Mouse (Mus musculus): ENCODE data around the gene Olfr1248. TPM values are rescaled to one million over a fixed set of nuclear protein-coding genes. Genes with fewer than 3 reads are reported as not detected.

Olfr1248 gene
- polyA plus RNA-seq (2012; rRNA removed; ENCODE audit: low replicate concordance), result not detected in 2 replicates

DNA sequence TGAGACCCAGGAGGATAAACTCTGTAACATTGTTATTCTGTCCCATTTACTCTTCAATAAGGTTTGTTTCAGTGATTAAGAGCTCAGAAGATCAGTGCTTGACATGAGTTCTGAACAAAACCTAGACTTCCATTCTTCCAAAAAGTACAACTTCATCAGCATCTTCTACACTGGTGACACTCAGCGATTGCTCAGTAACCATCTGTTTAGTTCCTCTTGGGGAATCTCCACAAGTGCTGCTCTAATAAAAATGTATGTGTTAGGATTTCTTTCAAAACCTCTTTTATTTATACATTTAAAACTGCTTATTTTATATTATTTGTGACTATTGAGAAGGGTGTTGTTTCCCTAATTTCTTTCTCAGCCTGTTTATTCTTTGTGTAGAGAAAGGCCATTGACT, at the start of gene Olfr1248:
TSS of gene Olfr1248 (minus strand) at position 101 of the 400 bp plus-strand sequence.

GRCm38 (mm10) chr2:89661367-89661766, 43.3 kb upstream of the Olfr1248 start, which contains the start of gene Olfr1250:
Olfr1250 (minus strand) TSS chr2:89661467.

DNA sequence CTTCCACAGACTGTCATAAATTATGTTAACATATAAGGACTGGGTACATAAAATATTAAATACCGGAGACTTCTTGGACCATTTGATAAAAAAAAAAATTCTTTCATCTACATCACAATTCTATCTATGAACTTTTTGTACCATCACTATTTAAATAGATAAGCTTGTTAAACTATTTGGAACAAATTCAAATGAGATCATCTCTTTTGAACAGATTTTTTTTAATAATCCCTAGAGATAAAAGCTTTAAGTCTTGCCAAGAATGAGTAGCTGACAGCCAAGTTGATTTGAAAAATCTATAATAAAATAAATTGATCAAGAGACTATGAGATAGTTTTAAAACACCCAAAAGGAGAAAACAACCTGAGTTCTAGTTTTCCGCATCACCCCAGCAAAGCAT, 16.8 kb upstream of the Olfr1248 start, which contains the start of gene Olfr1249:
TSS of gene Olfr1249 (minus strand) at position 101 of the 400 bp plus-strand sequence.

DNA sequence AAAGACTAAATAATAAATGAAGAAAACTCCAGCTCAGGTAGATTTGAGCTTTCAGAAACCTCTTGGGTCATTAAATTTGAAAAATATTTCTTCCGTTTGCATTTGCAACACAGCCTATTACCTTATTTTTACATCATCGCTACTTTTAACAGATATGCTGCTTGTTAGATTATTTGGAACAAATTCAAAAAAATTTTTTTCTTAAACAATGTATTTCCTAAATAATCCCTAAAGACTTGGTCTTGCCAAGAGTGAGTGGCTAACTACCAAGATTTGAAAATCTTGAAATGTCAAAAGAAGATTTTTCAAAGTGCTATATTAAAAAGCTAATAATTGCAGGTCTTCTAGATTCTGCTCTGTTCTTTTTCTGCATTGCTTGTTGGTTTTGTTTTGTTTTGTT, 4.0 kb downstream of the Olfr1248 start, which contains the start of gene Olfr1247:
TSS of gene Olfr1247 (minus strand) at position 101 of the 400 bp plus-strand sequence.

GRCm38 (mm10) chr2:89593057-89593456, 25.0 kb downstream of the Olfr1248 start, which contains the start of gene Olfr1246:
Olfr1246 (minus strand) TSS chr2:89593157.

DNA sequence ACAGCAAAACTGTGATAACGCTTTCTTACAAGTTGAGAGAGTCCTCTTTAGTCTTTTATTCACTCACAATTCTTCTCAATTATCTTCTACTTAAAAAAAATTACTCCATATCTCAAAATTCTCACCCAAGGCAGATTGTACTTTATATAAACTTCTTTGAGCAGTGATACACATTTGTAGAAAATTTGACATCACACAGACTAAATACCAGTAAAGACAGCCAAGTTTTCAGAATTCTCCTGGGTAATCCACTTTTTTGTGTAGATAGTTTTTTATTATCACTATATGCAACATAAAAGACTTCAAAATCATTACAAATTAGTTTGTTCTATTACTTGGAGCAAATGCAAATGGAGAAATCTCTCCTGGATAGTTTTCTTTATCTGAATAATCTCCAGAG, 39.7 kb downstream of the Olfr1248 start, which contains the start of gene Olfr1245:
TSS of gene Olfr1245 (minus strand) at position 101 of the 400 bp plus-strand sequence.

Other genes starting within 250 kb of the Olfr1248 start
- gene Olfr1238, start 208.6 kb downstream of the Olfr1248 start, polyA plus RNA-seq (2012; rRNA removed; ENCODE audit: low replicate concordance), result not detected in 2 replicates
- gene Olfr1239, start 197.8 kb downstream of the Olfr1248 start, polyA plus RNA-seq (2012; rRNA removed; ENCODE audit: low replicate concordance), result not detected in 2 replicates
- gene Olfr1240, start 175.2 kb downstream of the Olfr1248 start, polyA plus RNA-seq (2012; rRNA removed; ENCODE audit: low replicate concordance), result not detected in 2 replicates
- not detected in 2 replicates for gene Olfr1241, start 131.1 kb downstream of the Olfr1248 start, polyA plus RNA-seq (2012; rRNA removed; ENCODE audit: low replicate concordance)
- gene Olfr1242, start 119.9 kb downstream of the Olfr1248 start, polyA plus RNA-seq (2012; rRNA removed; ENCODE audit: low replicate concordance), result not detected in 2 replicates
- not detected in 2 replicates for gene Olfr1243, start 86.8 kb downstream of the Olfr1248 start, polyA plus RNA-seq (2012; rRNA removed; ENCODE audit: low replicate concordance)
- gene Olfr1245, start 39.8 kb downstream of the Olfr1248 start, polyA plus RNA-seq (2012; rRNA removed; ENCODE audit: low replicate concordance), result not detected in 2 replicates
- gene Olfr1246, start 25.1 kb downstream of the Olfr1248 start, polyA plus RNA-seq (2012; rRNA removed; ENCODE audit: low replicate concordance), result not detected in 2 replicates
- not detected in 2 replicates for gene Olfr1247, start 4.1 kb downstream of the Olfr1248 start, polyA plus RNA-seq (2012; rRNA removed; ENCODE audit: low replicate concordance)
- gene Olfr1249, start 16.7 kb upstream of the Olfr1248 start, polyA plus RNA-seq (2012; rRNA removed; ENCODE audit: low replicate concordance), result not detected in 2 replicates
- not detected in 2 replicates for gene Olfr1250, start 43.2 kb upstream of the Olfr1248 start, polyA plus RNA-seq (2012; rRNA removed; ENCODE audit: low replicate concordance)
- not detected in 2 replicates for gene Olfr1251, start 53.7 kb upstream of the Olfr1248 start, polyA plus RNA-seq (2012; rRNA removed; ENCODE audit: low replicate concordance)
- not detected in 2 replicates for gene Olfr1252, start 106.8 kb upstream of the Olfr1248 start, polyA plus RNA-seq (2012; rRNA removed; ENCODE audit: low replicate concordance)
- gene Olfr1253, start 138.8 kb upstream of the Olfr1248 start, polyA plus RNA-seq (2012; rRNA removed; ENCODE audit: low replicate concordance), result not detected in 2 replicates
- gene Olfr1254, start 175.4 kb upstream of the Olfr1248 start, polyA plus RNA-seq (2012; rRNA removed; ENCODE audit: low replicate concordance), result not detected in 2 replicates
- not detected in 2 replicates for gene Olfr1255, start 193.8 kb upstream of the Olfr1248 start, polyA plus RNA-seq (2012; rRNA removed; ENCODE audit: low replicate concordance)
- not detected in 2 replicates for gene Olfr1256, start 223.3 kb upstream of the Olfr1248 start, polyA plus RNA-seq (2012; rRNA removed; ENCODE audit: low replicate concordance)
- not detected in 2 replicates for gene Olfr48, start 230.0 kb upstream of the Olfr1248 start, polyA plus RNA-seq (2012; rRNA removed; ENCODE audit: low replicate concordance)

Data from mammary gland, adult 2 months (tissue).